Mouse (Mus musculus) Patski (cell line): ENCODE results near the gene Gmcl1. TPM values are rescaled to one million over a fixed set of nuclear protein-coding genes. Genes with fewer than 3 reads are reported as not detected.

ENCODE experiments used
- ATAC-seq: fragments of 100-300 bp; one replicate; pipeline ENCODE4 v1.8.0; 2021
- CTCF ChIA-PET: fragments of 350-600 bp; sonication (Branson Sonifier 250); formaldehyde crosslinking; loops from one replicate; lab custom pipeline; 2022; ENCODE audit warnings: inconsistent platforms; lab: Charles Lee
- POLR2A ChIA-PET: fragments of 350-600 bp; sonication (Branson Sonifier 250); formaldehyde crosslinking; loops from one replicate; lab custom pipeline; 2022; ENCODE audit warnings: antibody characterized with exemption, inconsistent platforms; lab: Charles Lee
- DNase-seq: peaks from one replicate; pipeline ENCODE4 v3.0.0-alpha.2; 2011; ENCODE audit warnings: low read depth, low spot score
- H3K27me3 ChIP-seq: fragments of 371-371 bp; one replicate; pipeline ENCODE4 v1.5.1; 2021
- CTCF ChIP-seq: fragments of 100-300 bp; IDR thresholded peaks from one replicate; pipeline ENCODE4 v1.5.1; 2021
- in situ Hi-C: fragments of 300-500 bp; cut with MboI; formaldehyde crosslinking; loops from 3 replicates; pipeline ENCODE4 v1.11.1; 2018; ENCODE audit warnings: low pct_unique_long_range_greater_than_20kb, mixed read lengths
- polyA plus RNA-seq: library from polyadenylated mRNA; unstranded; gene quantifications from one replicate; pipeline ENCODE4 v1.2.3, GENCODE M21; 2021

Gmcl1 gene
- polyA plus RNA-seq, 1 experiment from 2014 or later = 59.1 TPM

DNA sequence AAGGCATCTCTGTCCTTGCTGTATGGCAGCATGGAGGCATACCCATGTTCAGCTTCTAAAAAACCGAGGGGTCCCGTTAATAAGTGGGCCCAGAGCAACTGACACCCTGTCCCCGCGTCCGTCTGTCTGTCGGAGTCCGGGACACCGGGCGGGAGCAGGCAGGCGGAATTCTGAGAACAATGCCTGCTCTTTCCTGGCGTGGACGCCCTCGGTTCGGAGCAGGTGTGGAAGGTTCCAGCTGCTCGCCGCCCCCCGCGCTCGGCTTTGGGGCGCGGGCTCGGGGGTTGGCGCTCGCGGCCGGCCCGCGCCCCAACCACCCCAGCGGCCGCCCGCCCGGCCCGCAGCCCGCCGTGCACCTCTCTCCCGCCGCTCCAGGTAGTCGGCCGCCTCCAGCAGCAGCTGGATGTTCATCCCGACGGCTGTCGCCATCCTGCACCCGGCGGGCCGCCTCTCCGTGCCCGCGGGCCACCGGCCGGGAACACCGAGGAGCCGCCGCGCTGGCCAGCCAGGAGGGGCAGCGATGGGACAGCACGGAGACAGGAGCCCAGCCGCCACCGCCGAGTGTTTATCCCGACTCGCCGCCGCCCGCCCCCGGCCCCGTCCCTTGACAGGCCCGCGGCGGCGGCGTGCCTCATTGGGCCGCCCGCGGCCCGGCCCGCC lies 64.5 kb downstream of the Gmcl1 start, which contains the start of gene Mxd1:
TSS of gene Mxd1 (minus strand) at position 582 of the 660 bp plus-strand sequence.
- in situ Hi-C loops = loop anchor here (5.0 kb wide), 1 partner anchor 66 kb away; no protein-coding TSS in a partner anchor

DNA sequence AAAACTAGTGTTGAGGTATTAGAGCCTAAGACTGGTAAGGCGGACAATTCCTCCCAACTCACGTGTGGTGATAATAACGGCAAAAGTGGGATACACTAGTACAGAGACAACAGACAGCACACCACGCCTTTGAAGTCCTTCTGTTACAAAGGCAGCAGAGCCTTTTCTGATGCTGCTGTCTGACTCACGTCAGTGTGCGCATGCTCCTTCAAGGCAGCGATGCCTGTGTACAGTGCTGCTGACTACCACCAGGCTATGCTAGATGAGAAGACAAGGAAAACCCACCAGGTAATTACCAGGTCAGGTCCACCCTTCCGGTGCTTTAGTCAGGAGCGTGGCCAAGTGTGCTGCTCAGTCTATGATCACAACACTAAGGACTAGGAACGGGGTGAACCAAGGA lies 66.1 kb downstream of the Gmcl1 start:
- no peak for TF ChIP-seq CTCF
- in situ Hi-C loops = loop anchor here (5.0 kb wide), 1 partner anchor 65 kb away; no protein-coding TSS in a partner anchor
- no peaks in the 10 kb centered on the region for H3K27me3 ChIP-seq
- POLR2A ChIA-PET = no interaction called here
- ATAC-seq = no peak
- no peak for DNase-seq
- CTCF ChIA-PET = no interaction called here

More for the DNA sequence above, 64.5 kb downstream of the Gmcl1 start, which contains the start of gene Mxd1:
- ATAC-seq (peak; percentile 5), DNase-seq (no peak)
- CTCF ChIA-PET = interaction anchor here (1.6 kb wide), 1 partner anchor 123 kb away, joined by 9 read pairs; no protein-coding TSS in a partner anchor
- TF ChIP-seq CTCF = no peak
- POLR2A ChIA-PET = interaction anchor here (0.6 to 1.2 kb wide), 3 partner anchors 17 to 231 kb away, joined by 3 to 4 read pairs (median 3); no protein-coding TSS in a partner anchor
- H3K27me3 ChIP-seq = no peaks in the 10 kb centered on the region

DNA sequence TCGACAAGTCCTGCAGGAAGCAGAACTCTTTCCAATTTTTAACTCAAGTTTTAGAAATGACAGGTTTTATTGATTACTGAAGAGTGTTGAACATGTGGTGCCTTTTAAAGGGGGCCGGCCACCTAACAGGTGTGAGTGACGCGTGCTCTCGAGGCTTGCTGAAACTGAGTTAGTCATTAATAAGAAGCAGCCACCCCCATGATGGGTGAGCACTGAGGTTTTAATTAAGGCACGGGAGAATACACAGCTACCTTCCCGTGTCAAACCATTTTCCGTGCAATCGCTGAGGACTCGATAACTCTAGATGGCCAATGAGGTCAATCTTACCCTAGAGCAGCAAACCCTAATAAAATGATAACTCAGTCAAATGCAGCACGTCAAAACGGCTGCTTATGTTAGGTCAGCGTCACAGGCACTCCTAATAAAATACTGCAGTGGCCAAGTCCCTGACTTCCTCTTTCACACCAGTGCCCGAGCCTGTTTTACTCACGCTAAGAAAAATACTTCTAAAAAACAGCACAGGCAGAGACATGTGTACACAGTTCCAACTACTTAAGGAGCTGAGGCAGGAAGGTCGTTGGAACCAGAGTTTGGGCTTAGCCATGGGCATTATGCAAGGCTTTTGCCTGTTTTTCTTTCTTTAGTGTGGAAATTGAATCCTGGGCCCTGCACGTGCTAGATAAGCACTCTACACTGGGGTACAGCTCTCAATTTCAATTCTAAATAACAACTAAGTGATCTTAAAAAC lies 67.4 kb downstream of the Gmcl1 start:
- ATAC-seq (no peak), DNase-seq (no peak)
- in situ Hi-C loops = loop anchor here (5.0 kb wide), 1 partner anchor 63 kb away; no protein-coding TSS in a partner anchor
- ChIA-PET POLR2A (interaction anchor here (0.7 kb wide), 1 partner anchor 49 kb away, joined by 6 read pairs; no protein-coding TSS in a partner anchor), CTCF (interaction anchor here (0.7 kb wide), 1 partner anchor 12 kb away, joined by 3 read pairs; no protein-coding TSS in a partner anchor)
- no peaks in the 10 kb centered on the region for H3K27me3 ChIP-seq
- no peak for TF ChIP-seq CTCF

DNA sequence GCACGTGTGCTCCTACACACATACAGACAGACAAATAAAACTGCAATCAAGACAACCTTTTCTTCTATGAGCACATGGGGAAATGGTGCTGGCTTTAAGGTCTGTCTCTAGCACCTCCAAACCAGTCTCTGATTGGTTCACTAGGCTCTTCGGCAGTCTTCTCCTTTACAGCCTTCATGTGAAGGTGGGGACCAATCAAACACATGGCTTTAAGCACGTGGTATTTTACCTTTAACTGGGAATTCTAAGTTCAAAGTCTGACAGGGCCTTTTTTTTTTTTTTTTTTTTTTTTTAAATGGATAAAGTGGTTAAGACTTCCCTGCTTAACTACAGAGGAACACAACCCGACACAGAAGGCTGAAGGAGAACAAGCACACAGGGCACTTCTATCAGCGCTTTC lies 68.1 kb downstream of the Gmcl1 start:
- ATAC-seq = no peak
- DNase-seq = no peak
- ChIA-PET CTCF (interaction anchor here (1.3 kb wide), 1 partner anchor 120 kb away, joined by 4 read pairs; no protein-coding TSS in a partner anchor), POLR2A (interaction anchor here (0.7 kb wide), 1 partner anchor 48 kb away, joined by 6 read pairs; no protein-coding TSS in a partner anchor)
- H3K27me3 ChIP-seq = no peaks in the 10 kb centered on the region
- in situ Hi-C loops = loop anchor here (5.0 kb wide), 1 partner anchor 63 kb away; no protein-coding TSS in a partner anchor
- TF ChIP-seq CTCF = no peak

DNA sequence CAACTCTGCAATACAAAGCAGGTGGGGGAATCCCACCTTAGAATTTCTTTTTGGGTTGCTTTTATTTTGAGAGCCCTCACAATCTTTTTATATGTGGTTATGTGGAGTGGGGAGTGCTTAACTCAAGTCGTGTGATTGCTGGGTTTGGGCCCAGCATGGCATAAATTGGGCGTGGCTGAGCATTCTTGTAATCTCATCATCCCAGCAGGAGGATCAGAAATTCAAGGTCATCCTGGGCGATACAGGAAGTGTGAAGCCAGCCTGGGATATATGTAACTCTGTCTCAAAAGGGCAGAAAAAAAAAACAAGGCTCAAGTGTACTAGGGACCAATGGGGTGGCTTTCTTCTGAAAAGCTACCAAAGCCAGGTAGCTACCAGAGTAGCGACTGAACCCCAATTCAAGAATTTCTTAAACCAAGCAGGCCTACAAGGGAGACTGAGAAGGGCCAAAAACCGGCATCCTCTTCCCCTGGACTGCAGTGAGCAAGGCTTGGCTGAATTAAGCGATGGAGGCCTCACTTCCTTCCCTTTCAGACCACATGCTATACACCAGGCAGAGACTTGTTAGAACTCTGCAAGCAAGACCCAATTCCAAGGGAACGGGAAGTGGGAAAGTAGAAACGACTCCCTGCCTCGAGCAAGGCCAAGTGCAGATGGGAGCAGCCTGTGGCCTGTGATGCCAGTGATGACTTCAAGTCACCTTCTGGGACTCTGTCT lies 72.9 kb downstream of the Gmcl1 start:
- CTCF ChIA-PET = no interaction called here
- no peak for DNase-seq
- H3K27me3 ChIP-seq = no peaks in the 10 kb centered on the region
- ATAC-seq = no peak
- in situ Hi-C loops = no loop called here
- POLR2A ChIA-PET = no interaction called here
- no peak for TF ChIP-seq CTCF

DNA sequence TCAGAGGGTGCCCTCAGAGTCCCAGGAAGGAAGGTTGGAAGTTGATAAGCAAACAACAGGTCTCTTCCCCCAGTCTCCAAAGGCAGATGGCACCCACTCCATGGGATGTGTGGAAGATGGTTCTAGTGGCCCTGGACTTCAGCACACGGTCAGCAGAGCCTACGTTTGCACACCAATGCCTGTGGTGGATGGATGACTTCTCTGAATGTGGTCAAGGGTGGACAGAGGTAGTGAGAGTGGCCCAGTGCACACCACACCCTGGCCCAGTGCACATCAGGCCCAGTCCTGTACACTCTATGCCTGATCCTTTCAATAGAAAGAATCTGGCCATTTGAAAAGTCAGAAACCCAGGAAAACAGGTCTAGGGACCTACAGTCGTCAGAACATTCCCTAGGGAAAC lies 74.7 kb downstream of the Gmcl1 start:
- ATAC-seq (no peak), DNase-seq (no peak)
- no peaks in the 10 kb centered on the region for H3K27me3 ChIP-seq
- CTCF ChIA-PET = no interaction called here
- POLR2A ChIA-PET = no interaction called here
- in situ Hi-C loops = no loop called here
- no peak for TF ChIP-seq CTCF

DNA sequence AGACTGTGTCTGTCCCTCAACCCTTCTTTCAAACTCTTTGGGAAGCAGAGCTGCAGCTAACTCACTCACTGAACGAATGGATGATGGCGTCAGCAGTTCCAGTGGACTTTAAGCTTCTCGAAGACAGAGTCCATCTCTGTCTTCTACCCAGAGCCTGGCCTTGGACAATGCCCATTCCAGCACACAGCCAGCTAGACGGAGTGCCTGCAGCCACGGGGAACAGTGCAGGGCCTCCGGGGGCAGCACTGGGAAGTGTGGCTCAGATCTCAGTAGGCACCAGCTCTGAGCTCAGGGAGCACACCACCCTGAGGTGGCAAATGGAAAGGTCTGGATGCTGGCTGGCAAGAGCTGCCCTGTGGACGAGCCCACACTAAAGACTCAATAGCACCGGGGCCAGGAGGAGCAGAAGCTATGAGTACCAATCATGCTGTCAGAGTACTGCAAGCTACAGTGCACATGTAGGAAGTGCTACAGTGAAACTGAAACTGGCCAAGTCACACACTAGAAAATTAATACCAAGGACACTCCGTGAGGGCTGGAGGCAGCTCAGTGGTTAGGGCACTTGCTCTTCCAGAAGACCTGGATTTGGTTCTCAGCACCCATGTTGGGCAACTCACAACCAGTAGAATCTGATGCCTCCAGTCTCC lies 78.8 kb downstream of the Gmcl1 start:
- no peak for TF ChIP-seq CTCF
- CTCF ChIA-PET = interaction anchor here (0.8 to 1.7 kb wide), 3 partner anchors 13 to 56 kb away, joined by 3 to 5 read pairs (median 3); no protein-coding TSS in a partner anchor
- POLR2A ChIA-PET = interaction anchor here (0.6 kb wide), 1 partner anchor 244 kb away, joined by 3 read pairs; no protein-coding TSS in a partner anchor
- H3K27me3 ChIP-seq = no peaks in the 10 kb centered on the region
- ATAC-seq (no peak), DNase-seq (no peak)
- in situ Hi-C loops = no loop called here

DNA sequence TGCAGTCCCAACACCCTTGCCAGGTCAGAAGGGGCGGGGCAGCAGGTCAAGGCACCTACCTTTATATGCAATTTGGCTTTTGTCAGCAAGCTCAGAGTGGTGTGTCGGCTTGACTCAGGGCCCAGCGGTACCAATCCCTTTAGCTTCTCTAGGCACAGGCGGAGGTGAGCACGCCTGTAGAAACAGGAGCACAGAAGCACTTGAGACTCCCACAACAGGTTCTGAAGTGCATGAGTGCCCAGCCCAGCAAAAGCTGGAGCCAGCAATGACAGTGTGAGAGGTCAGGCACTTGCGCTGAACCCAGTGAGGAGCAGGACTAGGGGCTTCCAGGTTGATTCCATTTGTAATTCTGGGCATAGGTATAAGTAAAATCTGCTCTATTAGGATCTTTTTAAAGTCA lies 80.2 kb downstream of the Gmcl1 start:
- ATAC-seq (no peak), DNase-seq (no peak)
- no peak for TF ChIP-seq CTCF
- no peaks in the 10 kb centered on the region for H3K27me3 ChIP-seq
- CTCF ChIA-PET = no interaction called here
- POLR2A ChIA-PET = no interaction called here
- in situ Hi-C loops = no loop called here

DNA sequence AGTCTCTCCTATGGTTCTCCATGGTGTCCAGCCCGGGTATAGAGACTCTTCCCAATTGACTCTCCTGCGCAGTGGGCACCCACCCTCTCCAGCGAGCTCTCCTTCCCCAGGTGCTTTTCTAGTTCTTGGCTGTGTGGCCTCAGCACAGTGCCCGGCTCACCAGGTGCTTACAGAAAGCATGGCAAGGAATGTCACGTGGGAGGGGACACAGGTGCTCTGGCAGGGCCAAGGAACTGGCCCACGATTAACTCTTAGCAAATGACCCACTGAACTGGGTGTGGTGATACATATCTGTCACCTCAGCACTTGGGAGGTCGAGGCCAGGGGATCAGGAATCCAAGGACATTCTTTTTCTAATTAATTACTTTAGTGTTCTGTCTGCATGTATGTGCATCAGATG lies 87.0 kb downstream of the Gmcl1 start:
- no peak for ATAC-seq
- H3K27me3 ChIP-seq = no peaks in the 10 kb centered on the region
- CTCF ChIA-PET = no interaction called here
- in situ Hi-C loops = no loop called here
- POLR2A ChIA-PET = no interaction called here
- TF ChIP-seq CTCF = no peak
- no peak for DNase-seq
